In the genomic region with DNA sequence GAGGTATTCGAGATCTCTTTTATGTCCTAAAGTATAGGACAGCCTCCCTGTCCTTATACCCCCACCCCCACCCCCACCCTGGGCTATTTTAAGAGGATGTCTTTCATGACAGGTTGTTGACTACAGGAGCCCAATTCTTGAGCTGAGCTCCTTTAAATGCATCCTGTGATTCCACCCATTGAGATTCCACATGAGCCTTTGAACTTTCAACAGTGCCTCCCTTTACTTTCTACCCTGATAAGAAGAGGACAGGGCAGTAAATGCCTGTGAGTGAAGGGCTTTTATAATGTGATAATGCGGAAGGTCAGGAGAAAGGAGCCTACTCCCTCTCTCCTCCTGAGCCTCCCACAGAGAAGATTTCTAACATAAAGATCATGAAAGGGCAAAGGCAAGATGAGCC, we compare ENCODE assay signal across 23 mouse cellular contexts.
DNase-seq lines count a peak whose midpoint lies in the region; ATAC-seq lines count a peak whose summit lies in the region.
"Had no signal": no experiment of that assay in that cellular context is flagged by ENCODE, and none has a peak within 500 bp of the region (broad histone marks: within the 10 kb centered on the region; RNA-seq: fewer than 3 reads in every experiment).

No protein-coding gene starts in this region.

- H3K27me3 ChIP-seq in forebrain, embryonic 11.5 days (ENCODE audit: control insufficient read depth, insufficient read depth, low read length): no peaks in the 10 kb centered on the region
- H3K27me3 ChIP-seq in forebrain, embryonic 15.5 days: no peaks in the 10 kb centered on the region
- H3K27me3 ChIP-seq in heart, embryonic 13.5 days (replicated peaks): no peaks in the 10 kb centered on the region
- no peaks in the 10 kb centered on the region for H3K27me3 ChIP-seq in intestine, embryonic 16.5 days (replicated peaks; ENCODE audit: control insufficient read depth, insufficient read depth, low read length)
- H3K27me3 ChIP-seq: hindbrain, embryonic 15.5 days; limb, embryonic 12.5 days; stomach, embryonic 15.5 days had no signal

- H3K4me3 ChIP-seq in forebrain, embryonic 11.5 days (ENCODE audit: low read depth, low read length): no peak overlapping the region
- no peak overlapping the region for H3K4me3 ChIP-seq in forebrain, embryonic 15.5 days
- no peak overlapping the region for H3K4me3 ChIP-seq in heart, embryonic 13.5 days
- no peak overlapping the region for H3K4me3 ChIP-seq in intestine, embryonic 16.5 days (ENCODE audit: low read length)
- H3K4me3 ChIP-seq: hindbrain, embryonic 15.5 days; limb, embryonic 12.5 days; stomach, embryonic 15.5 days had no signal

- DNase-seq in forebrain, embryonic 11.5 days (ENCODE audit: low spot score): no peak
- no peak for DNase-seq in heart, adult 9 months (ENCODE audit: low spot score in 2 of 2)
- DNase-seq in ES-CJ7 (ENCODE audit: low read depth, low spot score): peak; percentile 17
- DNase-seq in yolk sac, embryonic 10.5 days (ENCODE audit: low spot score): no peak
- DNase-seq: adrenal gland, postnatal 36 days; cerebellum, adult 11 months; cerebellum, postnatal 10 days; gastrocnemius, postnatal 14 days; heart, adult 11 months; kidney, adult 11 months; kidney, postnatal 4 days; liver, postnatal 0 days; thymus, postnatal 25 days had no signal

- no peaks in the 10 kb centered on the region for H3K4me1 ChIP-seq in forebrain, embryonic 11.5 days (replicated peaks; ENCODE audit: control insufficient read depth, insufficient read depth, low read length)
- H3K4me1 ChIP-seq in forebrain, embryonic 15.5 days: no peaks in the 10 kb centered on the region
- H3K4me1 ChIP-seq in heart, embryonic 13.5 days: peaks cover 10% of the 10 kb centered on the region
- no peaks in the 10 kb centered on the region for H3K4me1 ChIP-seq in intestine, embryonic 16.5 days (ENCODE audit: control insufficient read depth, insufficient read depth, low read length)
- H3K4me1 ChIP-seq: hindbrain, embryonic 15.5 days; limb, embryonic 12.5 days; stomach, embryonic 15.5 days had no signal

- no peaks in the 10 kb centered on the region for H3K36me3 ChIP-seq in forebrain, embryonic 11.5 days (ENCODE audit: control insufficient read depth, insufficient read depth, low read length)
- H3K36me3 ChIP-seq in forebrain, embryonic 15.5 days: no peaks in the 10 kb centered on the region
- H3K36me3 ChIP-seq in heart, embryonic 13.5 days: no peaks in the 10 kb centered on the region
- H3K36me3 ChIP-seq in intestine, embryonic 16.5 days (ENCODE audit: control insufficient read depth, insufficient read depth, low read length): no peaks in the 10 kb centered on the region
- H3K36me3 ChIP-seq: hindbrain, embryonic 15.5 days; limb, embryonic 12.5 days; stomach, embryonic 15.5 days had no signal

- ATAC-seq in forebrain, embryonic 11.5 days (replicated peaks; ENCODE audit: low FRiP score): 0 out of 2 replicates have a peak, but pooled peaks have one; percentile 21
- no peak for ATAC-seq in forebrain, embryonic 15.5 days (replicated peaks)
- ATAC-seq in heart, embryonic 13.5 days (ENCODE audit: extremely low read depth, insufficient number of reproducible peaks, low FRiP score, low TSS enrichment): no peak
- peak; percentile 56 for ATAC-seq in intestine, embryonic 16.5 days
- ATAC-seq: forebrain, embryonic 16.5 days; liver, postnatal 0 days; lung, postnatal 0 days had no signal

- H3K4me2 ChIP-seq in forebrain, embryonic 11.5 days (ENCODE audit: low read depth, low read length, severe bottlenecking): no peak overlapping the region
- H3K4me2 ChIP-seq in forebrain, embryonic 15.5 days (replicated peaks): no peak overlapping the region
- no peak overlapping the region for H3K4me2 ChIP-seq in heart, embryonic 13.5 days
- H3K4me2 ChIP-seq in intestine, embryonic 16.5 days (ENCODE audit: low read depth, low read length): no peak overlapping the region
- H3K4me2 ChIP-seq: hindbrain, embryonic 15.5 days; limb, embryonic 12.5 days; liver, embryonic 11.5 days; stomach, embryonic 15.5 days had no signal

- no peak overlapping the region for H3K27ac ChIP-seq in forebrain, embryonic 11.5 days (ENCODE audit: low read depth, low read length)
- no peak overlapping the region for H3K27ac ChIP-seq in forebrain, embryonic 15.5 days (replicated peaks)
- H3K27ac ChIP-seq in heart, embryonic 13.5 days (replicated peaks): peak overlapping the region; percentile 58
- H3K27ac ChIP-seq in intestine, embryonic 16.5 days (ENCODE audit: low read length): no peak overlapping the region
- H3K27ac ChIP-seq: hindbrain, embryonic 15.5 days; limb, embryonic 12.5 days; macrophage; stomach, embryonic 15.5 days had no signal

- H3K9me3 ChIP-seq in forebrain, embryonic 11.5 days (ENCODE audit: control insufficient read depth, low read length): no peaks in the 10 kb centered on the region
- H3K9me3 ChIP-seq in forebrain, embryonic 15.5 days: no peaks in the 10 kb centered on the region
- H3K9me3 ChIP-seq in heart, embryonic 13.5 days: peaks cover 5% of the 10 kb centered on the region
- H3K9me3 ChIP-seq in intestine, embryonic 16.5 days (ENCODE audit: control insufficient read depth, low read length): no peaks in the 10 kb centered on the region
- H3K9me3 ChIP-seq: hindbrain, embryonic 15.5 days; limb, embryonic 12.5 days; stomach, embryonic 15.5 days had no signal

- no peak overlapping the region for H3K9ac ChIP-seq in forebrain, embryonic 11.5 days (ENCODE audit: low read length)
- H3K9ac ChIP-seq in forebrain, embryonic 15.5 days (replicated peaks): no peak overlapping the region
- no peak overlapping the region for H3K9ac ChIP-seq in heart, embryonic 13.5 days
- H3K9ac ChIP-seq in intestine, embryonic 16.5 days (ENCODE audit: low read depth, low read length): no peak overlapping the region
- H3K9ac ChIP-seq: hindbrain, embryonic 15.5 days; limb, embryonic 12.5 days; liver, postnatal 0 days; stomach, embryonic 15.5 days had no signal

- WGBS in forebrain, embryonic 11.5 days: 22% methylated on average over 2 of the region's 2 CpGs
- WGBS in forebrain, embryonic 15.5 days: 34% methylated on average over 2 of the region's 2 CpGs
- 17% methylated on average over 2 of the region's 2 CpGs for WGBS in heart, embryonic 13.5 days
- 25% methylated on average over 2 of the region's 2 CpGs for WGBS in intestine, embryonic 16.5 days

Comparison
In these comparisons a context has a peak if more than half of its experiments do, and no peak if none do; other contexts are left out.
1. ATAC-seq: peak in forebrain, embryonic 11.5 days (single experiment) and intestine, embryonic 16.5 days (single experiment); none in forebrain, embryonic 15.5 days (single experiment) and heart, embryonic 13.5 days (single experiment).